Mouse (Mus musculus): Measurements from ENCODE around the gene Cacna1a.

DNA sequence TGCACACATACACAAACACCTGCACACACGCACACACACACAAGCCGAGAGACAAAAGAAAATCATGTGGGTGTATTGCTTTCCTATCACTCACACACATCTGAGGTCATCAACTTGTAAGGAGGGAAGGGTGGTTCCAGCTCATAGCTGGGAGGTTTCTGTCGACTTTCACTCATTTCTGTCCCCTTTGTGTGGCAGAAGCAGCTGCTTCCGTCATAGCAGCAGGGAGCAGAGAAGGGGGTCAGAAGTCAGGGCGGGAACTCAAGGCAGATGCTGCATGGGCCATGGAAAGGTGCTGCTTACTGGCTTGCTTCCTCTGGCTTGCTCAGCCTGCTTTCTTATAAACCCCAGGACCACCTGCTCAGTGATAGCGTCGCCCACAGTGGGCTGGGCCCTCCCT, 154.2 kb downstream of the Cacna1a start:
- no peak for TF ChIP-seq ZC3H11A (IDR thresholded peaks at IDR 0.05; ENCODE audit: borderline replicate concordance, low read depth, low read length)
- no peak for TF ChIP-seq HCFC1 (IDR thresholded peaks at IDR 0.05; ENCODE audit: borderline replicate concordance, insufficient read depth, low read length)
- no peak for TF ChIP-seq CHD2 (IDR thresholded peaks at IDR 0.05; ENCODE audit: low read depth, low read length)
- TF ChIP-seq ZNF384 (IDR thresholded peaks at IDR 0.05; ENCODE audit: low read depth, low read length): no peak
- no peak for TF ChIP-seq MAFK (IDR thresholded peaks at IDR 0.05; ENCODE audit: insufficient read depth, low read depth, low read length)

Measured in ES-E14 (cell line).